Mouse (Mus musculus) hindbrain, embryonic 10.5 days (tissue): ENCODE measurements around the gene Asb17. TPM values are rescaled to one million over a fixed set of nuclear protein-coding genes. Genes with fewer than 3 reads are reported as not detected.

ENCODE experiments used
- DNase-seq: peaks from one replicate; pipeline ENCODE4 v3.0.0-alpha.2; 2017; ENCODE audit warnings: low spot score
- H3K27ac ChIP-seq: fragments of 300-500 bp; sonication (generic); 2 replicates; pipeline ENCODE4 v1.5.1; 2016; ENCODE audit warnings: mild to moderate bottlenecking, moderate library complexity
- H3K27me3 ChIP-seq: fragments of 300-500 bp; sonication (generic); 2 replicates; pipeline ENCODE4 v1.6.1; 2016; ENCODE audit warnings: mild to moderate bottlenecking; ENCODE audit not compliant: poor library complexity, insufficient read depth, severe bottlenecking
- H3K36me3 ChIP-seq: fragments of 300-500 bp; sonication (generic); 2 replicates; pipeline ENCODE4 v1.6.1; 2016; ENCODE audit warnings: mild to moderate bottlenecking, moderate library complexity
- H3K4me1 ChIP-seq: fragments of 300-500 bp; sonication (generic); replicated peaks from 2 replicates; pipeline ENCODE4 v1.6.1; 2016; ENCODE audit warnings: mild to moderate bottlenecking
- H3K4me3 ChIP-seq: fragments of 300-500 bp; sonication (generic); 2 replicates; pipeline ENCODE4 v1.5.1; 2016; ENCODE audit warnings: mild to moderate bottlenecking, moderate library complexity
- H3K9me3 ChIP-seq: fragments of 300-500 bp; sonication (generic); 2 replicates; pipeline ENCODE4 v1.6.1; 2016; ENCODE audit warnings: mild to moderate bottlenecking, moderate library complexity
- WGBS: fragments of 180-500 bp; shearing (Covaris S2); methylation state at CpG from one replicate; pipeline ENCODE4 v1.1.7; 2016; 5-methylcytosine and 5-hydroxymethylcytosine counted together
- polyA plus RNA-seq: library from polyadenylated mRNA; unstranded; fragments of >200 nt; fragmentation: Nextera tagmentation; extraction: Ambion mirVana; gene quantifications from 2 replicates; pipeline ENCODE4 v1.2.1, GENCODE M21; 2016

Gene Asb17
- polyA plus RNA-seq, 1 experiment from 2014 or later: 0.39 TPM

GRCm38 (mm10) chr3:153864636-153865429, 20.8 kb downstream of the Asb17 start:
- Histone ChIP-seq H3K9me3 (no peaks in the 10 kb centered on the region), H3K4me3 (no peak overlapping the region), H3K27ac (no peak overlapping the region), H3K36me3 (no peaks in the 10 kb centered on the region), H3K4me1 (no peaks in the 10 kb centered on the region), H3K27me3 (no peaks in the 10 kb centered on the region)
- no peak for DNase-seq
- 87% methylated on average over 4 of the region's 4 CpGs for WGBS

- H3K36me3 ChIP-seq: no peaks in the 10 kb centered on the region
- DNase-seq: no peak
- no peaks in the 10 kb centered on the region for H3K4me1 ChIP-seq
- no peak overlapping the region for H3K27ac ChIP-seq
- WGBS: 80% methylated on average over 14 of the region's 14 CpGs
- no peak overlapping the region for H3K4me3 ChIP-seq
- no peaks in the 10 kb centered on the region for H3K27me3 ChIP-seq
- no peaks in the 10 kb centered on the region for H3K9me3 ChIP-seq
These were observed 23.4 kb downstream of the Asb17 start for GRCm38 (mm10) chr3:153867149-153868136.

DNA sequence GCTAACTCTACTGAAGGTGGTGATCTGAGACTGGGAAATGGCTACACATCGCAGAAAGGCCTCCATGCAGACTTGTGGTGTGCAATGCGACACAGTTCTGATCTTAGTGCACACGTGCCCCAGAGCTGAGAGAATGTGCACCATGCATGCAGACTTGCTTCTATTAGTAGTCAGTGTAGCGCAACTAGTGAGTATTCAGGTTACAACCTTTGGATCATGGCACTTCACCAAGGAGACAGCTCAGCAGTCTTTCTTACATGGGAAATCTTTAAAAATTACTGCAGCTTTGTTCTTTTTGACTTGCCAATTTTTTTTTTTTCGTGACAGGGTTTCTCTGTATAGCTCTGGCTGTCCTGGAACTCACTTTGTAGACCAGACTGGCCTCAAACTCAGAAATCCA, 27.4 kb downstream of the Asb17 start:
- Histone ChIP-seq H3K36me3 (no peaks in the 10 kb centered on the region), H3K27me3 (no peaks in the 10 kb centered on the region), H3K4me1 (no peaks in the 10 kb centered on the region), H3K27ac (no peak overlapping the region), H3K4me3 (no peak overlapping the region), H3K9me3 (no peaks in the 10 kb centered on the region)
- no peak for DNase-seq
- 87% methylated on average over 5 of the region's 5 CpGs for WGBS

- Histone ChIP-seq H3K9me3 (no peaks in the 10 kb centered on the region), H3K4me3 (no peak overlapping the region), H3K4me1 (no peaks in the 10 kb centered on the region), H3K36me3 (no peaks in the 10 kb centered on the region), H3K27me3 (no peaks in the 10 kb centered on the region), H3K27ac (no peak overlapping the region)
- DNase-seq: no peak
These were observed 42.3 kb downstream of the Asb17 start for GRCm38 (mm10) chr3:153886296-153886695.

GRCm38 (mm10) chr3:153888141-153888540, 44.1 kb downstream of the Asb17 start:
- no peaks in the 10 kb centered on the region for H3K27me3 ChIP-seq
- H3K27ac ChIP-seq: no peak overlapping the region
- 81% methylated on average over 6 of the region's 6 CpGs for WGBS
- no peaks in the 10 kb centered on the region for H3K9me3 ChIP-seq
- H3K4me1 ChIP-seq: no peaks in the 10 kb centered on the region
- H3K4me3 ChIP-seq: no peak overlapping the region
- H3K36me3 ChIP-seq: no peaks in the 10 kb centered on the region
- DNase-seq: no peak

GRCm38 (mm10) chr3:153889188-153889781, 45.3 kb downstream of the Asb17 start:
- Histone ChIP-seq H3K27me3 (no peaks in the 10 kb centered on the region), H3K9me3 (no peaks in the 10 kb centered on the region), H3K4me1 (no peaks in the 10 kb centered on the region), H3K36me3 (no peaks in the 10 kb centered on the region), H3K4me3 (no peak overlapping the region), H3K27ac (no peak overlapping the region)
- no peak for DNase-seq
- WGBS: 80% methylated on average over 8 of the region's 8 CpGs

GRCm38 (mm10) chr3:153895454-153895853, 51.4 kb downstream of the Asb17 start:
- Histone ChIP-seq H3K9me3 (no peaks in the 10 kb centered on the region), H3K4me3 (no peak overlapping the region), H3K27ac (no peak overlapping the region), H3K27me3 (no peaks in the 10 kb centered on the region), H3K36me3 (no peaks in the 10 kb centered on the region), H3K4me1 (no peaks in the 10 kb centered on the region)
- WGBS: 86% methylated on average over 3 of the region's 3 CpGs
- DNase-seq: no peak

DNA sequence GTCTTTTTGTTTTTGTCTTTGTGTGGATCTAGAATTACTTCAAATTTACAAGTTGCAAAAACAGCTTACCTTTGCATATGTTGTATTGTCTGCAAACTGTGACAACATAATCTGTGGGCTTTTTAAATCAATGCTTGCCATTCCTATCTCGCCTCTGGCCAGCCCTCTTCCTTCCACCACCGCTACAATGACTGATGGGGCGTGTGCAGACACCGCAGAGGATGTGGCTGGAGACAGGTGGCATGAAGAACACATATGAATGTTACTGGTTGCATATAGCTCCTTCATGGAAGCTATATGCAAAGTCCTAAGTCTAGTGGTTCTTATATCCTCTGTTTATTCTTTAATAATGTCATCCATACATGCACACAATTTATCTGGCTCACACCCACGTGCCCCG, 53.2 kb downstream of the Asb17 start:
- Histone ChIP-seq H3K4me3 (no peak overlapping the region), H3K27ac (no peak overlapping the region), H3K36me3 (no peaks in the 10 kb centered on the region), H3K9me3 (no peaks in the 10 kb centered on the region), H3K27me3 (no peaks in the 10 kb centered on the region), H3K4me1 (no peaks in the 10 kb centered on the region)
- DNase-seq: no peak
- WGBS: 82% methylated on average over 6 of the region's 6 CpGs

GRCm38 (mm10) chr3:153901904-153902303, 57.9 kb downstream of the Asb17 start:
- peaks cover 39% of the 10 kb centered on the region for H3K36me3 ChIP-seq
- no peaks in the 10 kb centered on the region for H3K4me1 ChIP-seq
- H3K27me3 ChIP-seq: no peaks in the 10 kb centered on the region
- no peaks in the 10 kb centered on the region for H3K9me3 ChIP-seq
- 87% methylated on average over 1 of the region's 1 CpGs for WGBS
- H3K4me3 ChIP-seq: no peak overlapping the region
- no peak overlapping the region for H3K27ac ChIP-seq
- DNase-seq: no peak

DNA sequence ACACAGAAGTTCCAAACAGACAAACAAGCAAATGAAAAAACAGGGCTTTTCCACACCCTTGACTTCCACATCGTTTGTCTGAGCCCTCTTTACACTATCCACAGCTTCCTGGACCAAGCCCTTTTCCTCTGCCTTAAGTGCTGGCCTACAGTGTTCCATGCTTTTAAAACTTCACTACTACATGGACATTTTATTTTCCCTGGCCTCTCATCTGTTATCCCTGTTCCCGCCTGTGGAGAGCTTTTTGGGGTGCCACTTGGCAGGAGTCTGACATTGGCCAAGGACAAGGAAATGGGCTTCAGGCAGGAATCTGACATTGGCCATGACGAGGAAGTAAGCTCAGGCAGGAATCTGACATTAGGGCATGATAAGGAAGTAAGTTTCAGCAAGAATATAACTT, 58.6 kb downstream of the Asb17 start:
- Histone ChIP-seq H3K4me1 (no peaks in the 10 kb centered on the region), H3K9me3 (no peaks in the 10 kb centered on the region), H3K4me3 (no peak overlapping the region), H3K36me3 (peaks cover 46% of the 10 kb centered on the region), H3K27me3 (no peaks in the 10 kb centered on the region), H3K27ac (no peak overlapping the region)
- no peak for DNase-seq
- 76% methylated on average over 3 of the region's 3 CpGs for WGBS

GRCm38 (mm10) chr3:153904586-153904985, 60.6 kb downstream of the Asb17 start:
- Histone ChIP-seq H3K4me3 (no peak overlapping the region), H3K4me1 (peaks cover 13% of the 10 kb centered on the region), H3K9me3 (no peaks in the 10 kb centered on the region), H3K27me3 (no peaks in the 10 kb centered on the region), H3K36me3 (peaks cover 66% of the 10 kb centered on the region), H3K27ac (no peak overlapping the region)
- peak; percentile 49 for DNase-seq
- 73% methylated on average over 6 of the region's 6 CpGs for WGBS
